Mouse (Mus musculus) cerebellum, adult 2 months (tissue): ENCODE measurements at regions not wholly inside any gene's neighbourhood (a gene's known extent, or its start where the extent isn't known, plus 50 kb on each side); places are given as distances from the start of the nearest gene placed in this dataset.

Source experiments
- DNase-seq, 2 experiments: peaks; one replicate each; pipeline ENCODE4 v3.0.0; 2021
- H3K27ac ChIP-seq: fragments of 200-500 bp; 2 replicates; pipeline ENCODE4 v1.5.1; 2012; ENCODE audit warnings: low read length, control low read depth, inconsistent platforms; ENCODE audit not compliant: insufficient read depth
- H3K27me3 ChIP-seq: fragments of 200-500 bp; 2 replicates; pipeline ENCODE4 v1.6.1; 2012; ENCODE audit warnings: inconsistent platforms, mild to moderate bottlenecking, low read length, moderate library complexity; ENCODE audit not compliant: control insufficient read depth, insufficient read depth
- H3K4me1 ChIP-seq: fragments of 200-500 bp; 2 replicates; pipeline ENCODE4 v1.6.1; 2011; ENCODE audit warnings: low read length; ENCODE audit not compliant: control insufficient read depth, insufficient read depth
- H3K4me3 ChIP-seq: fragments of 200-500 bp; replicated peaks from 2 replicates; pipeline ENCODE3; 2011; ENCODE audit warnings: mild to moderate bottlenecking, low read depth, low read length, control low read depth; ENCODE audit not compliant: insufficient read depth
- CTCF ChIP-seq: fragments of 200-500 bp; IDR thresholded peaks from 2 replicates; pipeline ENCODE4 v1.5.1; 2011; ENCODE audit warnings: low read depth, mild to moderate bottlenecking, control low read depth, low read length, moderate library complexity, borderline replicate concordance; ENCODE audit not compliant: insufficient read depth
- POLR2A ChIP-seq: fragments of 200-500 bp; IDR thresholded peaks from 2 replicates; pipeline ENCODE4 v1.6.1; 2011; ENCODE audit warnings: low read length, control low read depth, borderline replicate concordance; ENCODE audit not compliant: insufficient read depth
- WGBS: fragments of 180-500 bp; shearing (Covaris S2); methylation state at CpG from one replicate; pipeline ENCODE4 v1.1.7; 2018; 5-methylcytosine and 5-hydroxymethylcytosine counted together

DNA sequence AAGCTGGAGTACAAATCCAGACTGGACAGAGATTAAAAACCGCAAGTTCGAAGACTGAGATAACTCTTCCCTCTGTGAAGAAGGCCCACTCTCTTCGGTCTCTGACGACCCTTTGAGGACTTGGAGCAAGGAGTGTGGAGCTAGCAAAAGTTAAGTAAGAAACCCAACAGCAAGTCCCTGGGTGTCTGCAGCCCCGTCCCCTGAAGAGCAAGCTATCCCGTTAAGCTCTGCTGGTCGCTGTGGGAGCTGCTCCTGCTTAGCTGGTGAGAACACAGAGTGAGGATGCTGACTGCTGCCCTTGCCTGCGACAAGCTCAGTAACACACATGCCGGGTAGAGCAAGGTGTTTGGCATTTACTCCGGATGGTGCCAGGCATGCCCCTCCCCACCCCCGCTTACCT lies 115.2 kb upstream of the Pja1 start:
- Histone ChIP-seq H3K27me3 (no peaks in the 10 kb centered on the region), H3K27ac (no peak overlapping the region), H3K4me3 (no peak overlapping the region), H3K4me1 (no peaks in the 10 kb centered on the region)
- WGBS: 73% methylated on average over 11 of the region's 11 CpGs
- TF ChIP-seq POLR2A (no peak), CTCF (no peak)
- no peak for DNase-seq

DNA sequence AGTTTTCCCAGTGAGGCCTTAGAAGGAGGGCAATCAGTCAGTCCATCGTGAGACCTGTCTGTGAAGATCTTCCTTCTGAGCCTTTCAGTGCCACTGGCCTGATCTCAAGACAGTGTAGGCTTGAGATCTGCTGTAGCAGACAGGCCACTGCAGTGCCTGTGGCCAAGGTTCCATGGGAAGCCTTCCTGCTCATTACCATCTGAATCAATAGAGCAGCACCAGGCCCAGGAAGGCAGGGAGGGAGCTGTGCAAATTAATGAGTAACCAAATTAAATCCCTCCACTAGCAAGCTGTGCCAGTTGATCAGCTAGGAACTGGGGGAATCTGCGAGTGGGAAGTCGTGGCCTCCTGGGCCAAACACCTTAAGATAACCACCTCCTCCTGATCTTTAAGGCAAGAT lies 114.6 kb upstream of the Pja1 start:
- Histone ChIP-seq H3K27me3 (no peaks in the 10 kb centered on the region), H3K4me3 (no peak overlapping the region), H3K4me1 (no peaks in the 10 kb centered on the region), H3K27ac (no peak overlapping the region)
- TF ChIP-seq POLR2A: no peak
- no peak for TF ChIP-seq CTCF
- no peak for DNase-seq
- whole genome bisulfite sequencing: 22% methylated on average over 3 of the region's 3 CpGs

DNA sequence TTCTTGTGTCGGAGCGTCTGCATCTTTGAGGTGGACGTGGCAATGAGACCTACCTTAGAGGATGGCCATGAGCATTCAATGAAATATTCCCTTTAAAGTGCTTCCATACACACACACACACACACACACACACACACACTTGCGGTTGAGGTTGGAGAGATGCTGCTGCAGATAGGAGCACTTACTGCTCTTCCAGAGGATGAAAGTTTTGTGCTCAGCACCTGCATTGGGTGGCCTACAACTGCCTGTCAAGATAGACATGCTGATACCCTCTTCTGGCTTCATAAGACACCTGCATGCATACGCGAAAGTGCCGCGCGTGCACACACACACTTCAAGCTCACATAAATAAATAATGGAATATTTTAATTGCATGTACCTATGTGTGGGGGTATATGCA lies 111.5 kb upstream of the Pja1 start:
- Histone ChIP-seq H3K27ac (no peak overlapping the region), H3K4me3 (no peak overlapping the region), H3K4me1 (no peaks in the 10 kb centered on the region), H3K27me3 (no peaks in the 10 kb centered on the region)
- WGBS: 89% methylated on average over 9 of the region's 9 CpGs
- no peak for TF ChIP-seq CTCF
- no peak for TF ChIP-seq POLR2A
- DNase-seq: no peak

DNA sequence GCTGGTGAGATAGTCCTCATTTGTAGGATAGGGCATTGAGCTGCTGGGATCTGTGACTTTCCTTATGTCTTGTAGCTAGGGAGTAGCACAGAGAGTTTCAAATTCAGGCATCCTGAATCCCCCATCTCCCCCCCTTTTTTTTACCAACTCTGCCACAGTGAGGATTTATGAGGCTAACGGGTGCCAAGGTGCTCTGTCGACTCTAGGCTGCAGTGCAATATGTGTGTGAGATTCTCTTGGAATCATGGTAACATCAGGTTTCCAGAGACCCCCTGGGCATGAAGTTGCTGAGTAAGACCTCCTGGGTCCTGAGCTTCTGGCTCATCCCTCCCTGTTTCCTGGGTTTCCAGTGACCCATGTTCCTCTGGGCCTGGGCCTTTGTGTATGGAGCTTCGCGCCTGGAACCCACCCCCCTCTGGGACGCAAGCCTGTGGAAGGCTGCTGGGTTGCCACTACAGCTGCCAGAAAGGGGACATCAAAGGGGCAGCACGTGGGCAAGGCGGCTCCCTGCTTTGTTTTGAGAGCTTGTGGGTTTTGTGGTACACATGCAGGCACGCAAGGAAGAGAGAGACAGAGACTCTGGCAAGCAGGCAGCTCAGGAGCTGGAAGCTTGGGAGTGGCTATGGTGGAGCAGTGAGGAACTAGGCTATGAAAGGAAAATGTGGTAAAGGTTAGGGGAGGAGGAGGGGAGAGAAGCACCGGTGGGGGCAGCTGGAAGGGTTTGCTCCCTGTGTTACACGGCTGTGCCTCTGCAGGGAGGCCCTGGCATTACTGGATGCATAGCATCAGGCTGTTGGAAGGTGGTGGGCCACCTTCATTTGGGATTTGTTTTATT lies 110.8 kb upstream of the Pja1 start:
- no peak overlapping the region for H3K4me3 ChIP-seq
- no peak for TF ChIP-seq CTCF
- no peak for TF ChIP-seq POLR2A
- H3K27ac ChIP-seq: no peak overlapping the region
- H3K4me1 ChIP-seq: no peaks in the 10 kb centered on the region
- 32% methylated on average over 10 of the region's 10 CpGs for WGBS
- no peak for DNase-seq
- H3K27me3 ChIP-seq: no peaks in the 10 kb centered on the region

DNA sequence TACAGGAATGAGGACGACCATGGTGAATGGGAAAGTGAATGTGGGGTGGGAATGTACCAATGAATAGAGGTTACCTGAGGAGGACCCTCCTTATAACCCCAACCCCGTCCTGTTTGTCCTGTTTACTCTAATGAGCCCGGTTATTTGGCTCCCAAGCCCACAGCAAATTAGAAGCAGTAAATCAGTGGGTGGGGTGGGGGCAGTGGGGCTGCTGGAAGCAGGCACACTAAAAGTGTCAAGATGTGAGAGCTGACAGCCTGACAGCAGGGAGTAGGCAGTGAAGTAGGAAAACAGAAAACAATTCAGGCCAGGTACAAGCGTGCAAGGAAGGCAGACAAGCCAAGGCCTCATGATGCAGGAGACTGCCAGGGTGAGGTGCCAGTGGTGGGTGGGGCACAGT lies 108.1 kb upstream of the Pja1 start:
- no peak overlapping the region for H3K4me3 ChIP-seq
- H3K4me1 ChIP-seq: no peaks in the 10 kb centered on the region
- TF ChIP-seq CTCF (no peak), POLR2A (no peak)
- WGBS: 81% methylated on average over 4 of the region's 4 CpGs
- no peak overlapping the region for H3K27ac ChIP-seq
- no peaks in the 10 kb centered on the region for H3K27me3 ChIP-seq
- DNase-seq: no peak

- Histone ChIP-seq H3K27me3 (no peaks in the 10 kb centered on the region), H3K4me1 (no peaks in the 10 kb centered on the region), H3K4me3 (no peak overlapping the region), H3K27ac (no peak overlapping the region)
- TF ChIP-seq CTCF (no peak), POLR2A (no peak)
- no peak for DNase-seq
- WGBS: 88% methylated on average over 2 of the region's 2 CpGs
Measured at GRCm38 (mm10) chrX:99578796-99579195, 107.7 kb upstream of the Pja1 start.

- H3K4me3 ChIP-seq: no peak overlapping the region
- no peak overlapping the region for H3K27ac ChIP-seq
- TF ChIP-seq CTCF (no peak), POLR2A (no peak)
- WGBS: 33% methylated on average over 5 of the region's 5 CpGs
- no peaks in the 10 kb centered on the region for H3K27me3 ChIP-seq
- H3K4me1 ChIP-seq: no peaks in the 10 kb centered on the region
- no peak for DNase-seq
Measured at GRCm38 (mm10) chrX:99575105-99575504, 104.0 kb upstream of the Pja1 start.

- H3K27ac ChIP-seq: no peak overlapping the region
- H3K4me3 ChIP-seq: no peak overlapping the region
- no peaks in the 10 kb centered on the region for H3K27me3 ChIP-seq
- TF ChIP-seq POLR2A (no peak), CTCF (peak; percentile 55; the same call in 1 of the 2 replicates)
- H3K4me1 ChIP-seq: no peaks in the 10 kb centered on the region
- peak in 1 of 2 experiments; percentile 41 for DNase-seq
- WGBS: 4% methylated on average over 18 of the region's 18 CpGs
Measured at GRCm38 (mm10) chrX:99574441-99575103, 103.5 kb upstream of the Pja1 start.
